Mouse (Mus musculus) cerebellum, adult (tissue): ENCODE data around the gene Irf5.
"Not testable (repeated sequence)": the region's sequence is repeated elsewhere in the genome, so short reads cannot be mapped to it uniquely, and the experiment has no call there.

Experiments used
- ATAC-seq: cut with Nextera tagmentation; 2 replicates; pipeline ENCODE4 v1.9.2; 2017; ENCODE audit warnings: mild to moderate bottlenecking, moderate library complexity, mixed read lengths; ENCODE audit not compliant: insufficient number of reproducible peaks, low FRiP score, low TSS enrichment

The Irf5 gene

DNA sequence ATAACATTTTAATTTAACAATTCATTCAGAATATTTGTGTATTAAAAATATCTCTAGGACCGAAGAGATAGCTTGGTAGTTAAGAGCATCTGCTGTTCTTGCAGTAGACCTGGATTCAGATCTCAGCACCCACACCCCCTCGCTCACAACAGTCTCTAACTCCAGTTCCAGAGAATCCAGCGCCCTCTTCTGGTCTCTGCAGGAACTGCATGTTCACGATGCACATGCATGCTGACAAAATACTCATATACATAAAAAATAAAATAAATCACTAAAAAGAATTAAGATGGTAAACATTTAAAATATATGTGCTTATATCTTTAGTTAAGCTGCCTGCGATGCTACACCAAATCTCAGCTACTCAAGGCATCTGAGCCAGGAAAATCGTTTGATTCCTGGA lies 1.2 kb upstream of the Irf5 start:
- no peak for ATAC-seq

- ATAC-seq: no peak
Measured at GRCm38 (mm10) chr6:29527361-29528164, 1.1 kb downstream of the Irf5 start.

GRCm38 (mm10) chr6:29528165-29528505 lies 1.7 kb downstream of the Irf5 start:
- no peak for ATAC-seq

DNA sequence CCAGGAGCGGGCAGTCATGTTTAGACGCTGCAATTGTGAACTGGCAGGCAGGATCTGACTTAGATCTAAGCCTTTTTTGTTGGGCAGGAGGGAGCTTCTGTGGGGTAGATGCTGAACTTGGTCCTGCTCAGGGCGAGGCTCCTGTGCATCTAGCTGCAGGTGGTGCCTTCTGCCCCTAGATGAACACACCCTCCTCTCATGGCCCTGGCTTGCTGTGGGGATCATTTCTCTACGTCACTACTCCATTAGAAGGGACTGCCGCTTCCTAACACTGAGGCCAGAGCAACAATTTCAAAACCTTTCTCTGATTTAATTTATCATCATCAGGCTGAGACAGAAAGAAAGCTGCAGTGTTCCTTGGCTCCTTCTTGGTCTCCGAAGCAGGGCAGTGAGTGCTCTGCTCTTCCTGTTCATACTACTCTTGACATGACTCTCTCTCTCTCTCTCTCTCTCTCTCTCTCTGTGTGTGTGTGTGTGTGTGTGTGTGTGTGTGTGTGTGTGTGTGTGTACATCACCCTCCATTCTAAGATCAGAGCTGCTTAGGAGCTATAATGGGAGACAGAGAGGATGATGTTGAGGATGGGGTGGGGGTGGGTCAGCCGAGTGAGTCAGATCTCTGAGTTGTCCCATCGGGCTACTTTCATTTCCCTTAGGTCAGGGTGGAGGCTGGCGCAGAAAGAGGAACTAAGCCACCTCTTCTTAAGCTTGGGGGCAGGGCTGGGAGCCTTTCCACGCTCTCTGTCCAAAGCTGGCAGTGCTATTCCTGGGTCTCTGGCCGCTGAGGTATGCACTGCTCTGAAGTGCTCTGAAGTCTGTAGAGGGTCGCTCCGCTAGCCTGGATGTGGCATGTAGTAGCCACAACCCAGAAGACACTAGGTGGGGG lies 2.4 kb downstream of the Irf5 start:
- no peak for ATAC-seq

GRCm38 (mm10) chr6:29529444-29529820 lies 3.0 kb downstream of the Irf5 start:
- no peak for ATAC-seq

GRCm38 (mm10) chr6:29530050-29530449 lies 3.6 kb downstream of the Irf5 start:
- ATAC-seq: no peak

DNA sequence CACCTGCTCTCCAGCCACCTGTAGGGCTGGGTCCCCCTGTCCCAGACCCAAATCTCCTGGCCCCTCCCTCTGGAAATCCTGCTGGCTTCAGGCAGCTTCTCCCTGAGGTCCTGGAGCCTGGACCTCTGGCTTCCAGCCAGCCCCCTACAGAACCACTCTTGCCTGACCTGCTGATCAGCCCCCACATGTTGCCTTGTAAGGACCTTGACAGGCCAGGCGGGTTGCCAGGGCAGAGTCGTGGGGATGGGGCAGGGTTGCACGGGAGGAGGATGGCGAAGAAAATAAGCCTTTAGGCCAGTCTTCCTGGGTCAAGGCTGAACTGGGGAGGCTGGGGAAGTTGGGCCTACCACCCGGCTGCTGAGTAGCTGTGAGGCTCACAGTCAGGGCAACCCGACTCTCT lies 8.9 kb downstream of the Irf5 start:
- no peak for ATAC-seq

GRCm38 (mm10) chr6:29536651-29537193 lies 10.3 kb downstream of the Irf5 start:
- ATAC-seq: no peak; the same call in 1 of the 2 replicates

GRCm38 (mm10) chr6:29537221-29537620 lies 10.8 kb downstream of the Irf5 start:
- 0 out of 2 replicates have a peak, but pooled peaks have one; percentile 22 for ATAC-seq

GRCm38 (mm10) chr6:29539502-29539901 lies 13.1 kb downstream of the Irf5 start:
- no peak for ATAC-seq

- ATAC-seq: no peak
Measured at GRCm38 (mm10) chr6:29540223-29540622, 13.8 kb downstream of the Irf5 start.

- ATAC-seq: no peak
Measured at GRCm38 (mm10) chr6:29540956-29541355, 14.5 kb downstream of the Irf5 start.

DNA sequence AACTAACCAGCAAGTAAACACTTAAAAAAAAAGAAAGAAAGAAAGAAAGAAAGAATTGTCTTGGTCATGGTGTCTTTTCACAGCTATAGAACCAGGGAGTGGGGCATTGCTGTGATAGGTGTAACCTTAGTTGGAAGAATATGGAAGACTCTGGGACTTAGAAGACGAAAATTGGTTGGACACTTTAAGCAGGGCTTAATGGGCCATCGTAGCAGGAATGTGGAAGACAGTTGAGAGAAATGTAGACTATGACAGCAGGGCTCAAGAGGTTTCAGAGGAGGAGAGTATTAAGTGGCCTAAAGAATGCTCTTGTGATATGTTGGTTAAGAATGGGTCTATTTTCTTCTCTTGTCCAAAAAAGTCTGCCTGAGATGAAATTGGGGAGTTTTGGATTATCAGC lies 19.2 kb downstream of the Irf5 start:
- ATAC-seq: no peak

- no peak for ATAC-seq
Measured at GRCm38 (mm10) chr6:29547582-29547981, 21.2 kb downstream of the Irf5 start.

DNA sequence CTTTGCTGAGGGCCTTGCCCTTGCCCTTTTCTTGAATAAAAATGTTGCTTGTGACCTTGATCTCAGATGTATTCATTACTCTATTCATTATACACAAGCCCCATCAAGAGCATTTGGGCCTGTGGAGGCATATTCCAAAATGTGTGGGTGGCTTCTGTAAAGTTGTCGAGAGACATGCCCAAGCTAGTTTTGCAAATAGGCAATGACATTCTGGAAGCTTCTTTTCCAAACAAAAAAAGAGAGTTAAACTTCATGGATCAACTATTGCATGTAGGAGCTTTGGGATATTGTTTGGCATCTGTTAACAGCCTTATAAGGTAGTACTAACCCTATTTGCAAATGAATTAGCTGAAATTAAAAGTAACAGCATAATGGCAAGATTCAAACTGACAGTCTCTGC lies 21.7 kb downstream of the Irf5 start:
- no peak for ATAC-seq

GRCm38 (mm10) chr6:29552526-29552925 lies 26.1 kb downstream of the Irf5 start:
- no peak for ATAC-seq

DNA sequence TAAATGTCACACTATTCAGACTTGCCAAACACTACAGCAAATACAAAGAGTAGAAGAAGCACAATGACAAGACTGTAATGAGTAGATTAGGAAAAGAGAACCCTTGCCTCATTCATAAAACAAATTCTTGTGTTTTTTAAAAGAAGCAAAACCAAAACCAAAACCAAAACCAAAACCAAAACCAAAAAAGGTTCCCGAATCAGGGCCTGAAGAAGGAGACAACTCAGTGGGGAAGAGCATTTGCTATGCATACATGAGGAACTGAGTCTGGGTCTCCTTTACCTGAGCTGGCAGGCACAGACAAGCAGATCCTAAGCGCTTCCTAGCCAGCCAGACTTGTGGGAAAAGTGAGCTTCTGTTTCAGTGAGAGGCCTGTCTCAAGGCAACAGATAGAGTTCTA lies 30.7 kb downstream of the Irf5 start:
- ATAC-seq: no peak

DNA sequence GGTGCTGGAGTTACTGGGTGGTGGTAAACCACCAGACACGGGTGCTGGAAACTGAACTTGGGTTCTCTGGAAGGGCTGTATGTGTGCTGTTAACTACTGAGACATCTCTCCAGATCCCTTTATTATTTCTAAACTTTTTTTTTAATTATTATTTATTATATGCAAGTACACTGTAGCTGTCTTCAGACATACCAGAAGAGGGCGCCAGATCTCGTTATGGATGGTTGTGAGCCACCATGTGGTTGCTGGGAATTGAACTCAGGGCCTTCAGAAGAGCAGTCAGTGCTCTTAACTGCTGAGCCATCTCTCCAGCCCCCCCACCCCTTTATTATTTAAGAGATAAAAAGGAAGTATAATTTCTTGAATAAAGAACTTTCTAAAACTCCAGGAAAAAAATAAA lies 50.0 kb downstream of the Irf5 start:
- ATAC-seq: not testable (repeated sequence)

DNA sequence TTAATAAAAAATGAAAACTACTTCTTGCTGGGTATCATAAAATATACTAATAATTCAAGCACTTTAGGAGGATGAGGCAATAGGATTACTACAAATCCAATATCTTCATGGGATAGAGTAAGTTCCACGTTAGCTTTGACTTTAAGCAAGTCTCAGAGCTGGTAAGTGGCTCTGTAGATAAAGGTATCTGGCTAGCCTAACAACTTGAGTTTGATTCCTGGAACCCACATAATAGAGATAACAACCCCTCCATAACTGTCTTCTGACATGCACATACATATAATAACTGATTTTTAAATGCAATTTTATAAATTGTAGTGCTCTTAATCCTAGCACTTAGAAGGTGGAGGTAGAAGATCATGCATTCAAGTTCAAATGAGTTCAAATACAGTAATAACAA lies 54.3 kb downstream of the Irf5 start:
- no peak for ATAC-seq

DNA sequence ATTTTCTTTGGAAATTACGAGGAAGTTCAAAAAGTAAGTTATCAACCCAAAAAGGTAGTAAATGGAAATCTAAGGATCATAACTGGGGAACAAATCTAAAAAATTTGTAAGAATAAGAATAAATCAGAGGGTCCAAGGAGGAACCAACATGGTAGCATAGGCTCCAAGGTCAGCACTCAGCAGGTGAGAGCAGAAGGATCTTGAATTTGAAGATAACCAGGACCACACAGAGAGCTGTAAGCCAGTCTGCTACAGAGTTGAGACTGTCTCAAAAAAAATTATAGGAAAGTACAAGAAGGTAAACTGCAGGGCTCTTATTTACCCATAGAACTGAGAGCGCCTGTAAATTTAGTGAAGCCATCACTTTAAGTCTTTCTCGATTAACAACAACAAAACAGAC lies 54.8 kb downstream of the Irf5 start:
- ATAC-seq: no peak
